Mouse (Mus musculus): ENCODE measurements at regions not wholly inside any gene's neighbourhood (a gene's known extent, or its start where the extent isn't known, plus 50 kb on each side); places are given as distances from the start of the nearest gene placed in this dataset.

- Histone ChIP-seq H3K4me1 (no peaks in the 10 kb centered on the region), H3K9me3 (no peaks in the 10 kb centered on the region), H3K27ac (no peak overlapping the region), H3K9ac (no peak overlapping the region), H3K27me3 (no peaks in the 10 kb centered on the region), H3K4me3 (no peak overlapping the region), H3K4me2 (no peak overlapping the region), H3K36me3 (no peaks in the 10 kb centered on the region)
- 55% methylated on average over 1 of the region's 1 CpGs for WGBS
- no peak for ATAC-seq (ENCODE audit: insufficient number of reproducible peaks, low FRiP score, low TSS enrichment, low read depth)
These were observed 790.5 kb downstream of the Diaph3 start for GRCm38 (mm10) chr14:86350526-86350925.

GRCm38 (mm10) chr14:86339007-86339406, 802.0 kb downstream of the Diaph3 start:
- WGBS: 72% methylated on average over 6 of the region's 6 CpGs
- ATAC-seq (ENCODE audit: insufficient number of reproducible peaks, low FRiP score, low TSS enrichment, low read depth): no peak
- H3K27me3 ChIP-seq: no peaks in the 10 kb centered on the region
- H3K36me3 ChIP-seq: no peaks in the 10 kb centered on the region
- H3K4me3 ChIP-seq: no peak overlapping the region
- H3K9me3 ChIP-seq: no peaks in the 10 kb centered on the region
- no peaks in the 10 kb centered on the region for H3K4me1 ChIP-seq
- H3K4me2 ChIP-seq: no peak overlapping the region
- no peak overlapping the region for H3K27ac ChIP-seq
- no peak overlapping the region for H3K9ac ChIP-seq

DNA sequence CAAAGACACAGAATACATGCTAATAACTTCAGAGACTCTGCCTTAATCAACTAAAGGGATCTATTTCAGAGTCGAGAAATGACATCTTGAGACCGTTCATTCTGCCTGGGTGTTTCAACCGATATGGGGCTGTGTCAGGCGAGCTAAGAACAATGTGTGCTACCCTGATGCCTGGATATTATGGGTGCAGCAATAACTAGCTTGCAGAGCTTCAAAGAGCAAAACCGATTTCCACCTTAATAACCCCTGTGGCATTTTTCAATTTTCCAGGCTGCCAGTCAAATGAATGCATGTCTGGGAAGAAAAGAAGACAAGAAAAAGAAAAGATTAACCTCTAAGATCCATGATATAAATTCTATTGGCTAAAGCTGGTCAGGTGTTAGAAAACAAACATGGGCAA, 804.0 kb downstream of the Diaph3 start:
- Histone ChIP-seq H3K4me1 (no peaks in the 10 kb centered on the region), H3K4me3 (no peak overlapping the region), H3K9ac (no peak overlapping the region), H3K27ac (no peak overlapping the region), H3K27me3 (no peaks in the 10 kb centered on the region), H3K36me3 (no peaks in the 10 kb centered on the region), H3K9me3 (no peaks in the 10 kb centered on the region), H3K4me2 (no peak overlapping the region)
- WGBS: 64% methylated on average over 5 of the region's 5 CpGs
- ATAC-seq (ENCODE audit: insufficient number of reproducible peaks, low FRiP score, low TSS enrichment, low read depth): no peak

GRCm38 (mm10) chr14:86335284-86335683, 805.8 kb downstream of the Diaph3 start:
- 79% methylated on average over 2 of the region's 2 CpGs for WGBS
- Histone ChIP-seq H3K9ac (no peak overlapping the region), H3K4me3 (no peak overlapping the region), H3K27ac (no peak overlapping the region), H3K4me1 (no peaks in the 10 kb centered on the region), H3K4me2 (no peak overlapping the region), H3K9me3 (no peaks in the 10 kb centered on the region), H3K27me3 (no peaks in the 10 kb centered on the region), H3K36me3 (no peaks in the 10 kb centered on the region)
- no peak for ATAC-seq (ENCODE audit: insufficient number of reproducible peaks, low FRiP score, low TSS enrichment, low read depth)

GRCm38 (mm10) chr14:86329176-86329575, 811.9 kb downstream of the Diaph3 start:
- Histone ChIP-seq H3K27ac (no peak overlapping the region), H3K4me1 (no peaks in the 10 kb centered on the region), H3K4me2 (no peak overlapping the region), H3K4me3 (no peak overlapping the region), H3K27me3 (no peaks in the 10 kb centered on the region), H3K9me3 (no peaks in the 10 kb centered on the region), H3K36me3 (no peaks in the 10 kb centered on the region), H3K9ac (no peak overlapping the region)
- WGBS: 51% methylated on average over 3 of the region's 3 CpGs
- no peak for ATAC-seq (ENCODE audit: insufficient number of reproducible peaks, low FRiP score, low TSS enrichment, low read depth)

- Histone ChIP-seq H3K4me3 (no peak overlapping the region), H3K9ac (no peak overlapping the region), H3K4me1 (no peaks in the 10 kb centered on the region), H3K4me2 (no peak overlapping the region), H3K9me3 (no peaks in the 10 kb centered on the region), H3K36me3 (no peaks in the 10 kb centered on the region), H3K27ac (no peak overlapping the region), H3K27me3 (no peaks in the 10 kb centered on the region)
- WGBS: 72% methylated on average over 9 of the region's 9 CpGs
- ATAC-seq (ENCODE audit: insufficient number of reproducible peaks, low FRiP score, low TSS enrichment, low read depth): no peak
These were observed 813.4 kb downstream of the Diaph3 start for GRCm38 (mm10) chr14:86327646-86328045.

DNA sequence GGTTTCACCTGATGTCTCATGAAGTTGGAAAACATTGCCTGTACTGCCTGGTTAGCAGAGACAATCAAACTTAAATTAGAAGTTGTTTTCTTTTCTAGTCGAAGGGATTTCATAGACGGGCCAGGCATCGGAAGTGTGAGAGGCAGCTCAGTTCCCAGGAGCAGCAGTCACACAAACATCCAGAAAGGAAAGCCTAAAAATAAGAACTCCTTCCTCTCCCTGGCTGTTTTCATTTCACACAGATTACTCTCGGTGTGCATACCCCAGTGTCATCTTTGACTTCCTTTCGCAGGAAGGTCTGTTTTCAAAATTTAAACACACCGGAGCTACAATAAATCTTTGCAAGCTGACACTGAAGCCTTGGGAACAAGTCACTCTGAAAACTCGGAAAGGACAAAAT, 818.7 kb downstream of the Diaph3 start:
- Histone ChIP-seq H3K27ac (no peak overlapping the region), H3K36me3 (no peaks in the 10 kb centered on the region), H3K4me2 (no peak overlapping the region), H3K27me3 (no peaks in the 10 kb centered on the region), H3K9ac (no peak overlapping the region), H3K4me1 (no peaks in the 10 kb centered on the region), H3K9me3 (no peaks in the 10 kb centered on the region), H3K4me3 (no peak overlapping the region)
- 33% methylated on average over 7 of the region's 7 CpGs for WGBS
- no peak for ATAC-seq (ENCODE audit: insufficient number of reproducible peaks, low FRiP score, low TSS enrichment, low read depth)

DNA sequence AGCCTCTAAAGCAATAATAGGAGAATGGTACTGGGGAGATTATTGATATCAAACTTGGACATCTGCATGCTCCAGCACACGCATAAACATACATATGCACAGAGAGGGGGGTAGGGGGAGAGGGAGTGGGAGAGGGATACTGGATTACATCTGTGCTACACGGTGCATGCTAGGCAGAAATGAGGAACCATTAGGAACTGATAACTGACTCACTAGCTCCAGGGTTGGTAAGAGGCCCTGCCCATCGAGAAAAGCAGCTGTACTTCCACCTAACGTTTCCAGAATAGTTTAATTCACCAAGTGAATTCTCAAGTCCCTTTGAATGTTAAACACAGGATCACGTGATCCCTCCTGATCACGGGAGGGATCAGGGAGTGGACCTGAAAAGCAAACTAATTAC, 825.1 kb downstream of the Diaph3 start:
- Histone ChIP-seq H3K9me3 (no peaks in the 10 kb centered on the region), H3K4me1 (no peaks in the 10 kb centered on the region), H3K9ac (no peak overlapping the region), H3K4me2 (no peak overlapping the region), H3K36me3 (no peaks in the 10 kb centered on the region), H3K27me3 (no peaks in the 10 kb centered on the region), H3K4me3 (no peak overlapping the region), H3K27ac (no peak overlapping the region)
- ATAC-seq (ENCODE audit: insufficient number of reproducible peaks, low FRiP score, low TSS enrichment, low read depth): no peak
- WGBS: 75% methylated on average over 6 of the region's 6 CpGs

- no peaks in the 10 kb centered on the region for H3K36me3 ChIP-seq
- H3K27ac ChIP-seq: no peak overlapping the region
- no peak overlapping the region for H3K4me2 ChIP-seq
- WGBS: 72% methylated on average over 7 of the region's 7 CpGs
- ATAC-seq (ENCODE audit: insufficient number of reproducible peaks, low FRiP score, low TSS enrichment, low read depth): no peak
- no peaks in the 10 kb centered on the region for H3K27me3 ChIP-seq
- no peak overlapping the region for H3K9ac ChIP-seq
- no peaks in the 10 kb centered on the region for H3K9me3 ChIP-seq
- no peak overlapping the region for H3K4me3 ChIP-seq
- no peaks in the 10 kb centered on the region for H3K4me1 ChIP-seq
These were observed 832.0 kb downstream of the Diaph3 start for GRCm38 (mm10) chr14:86308949-86309543.

- no peak overlapping the region for H3K27ac ChIP-seq
- no peak overlapping the region for H3K9ac ChIP-seq
- no peaks in the 10 kb centered on the region for H3K4me1 ChIP-seq
- no peak for ATAC-seq (ENCODE audit: insufficient number of reproducible peaks, low FRiP score, low TSS enrichment, low read depth)
- H3K27me3 ChIP-seq: no peaks in the 10 kb centered on the region
- no peak overlapping the region for H3K4me2 ChIP-seq
- WGBS: 36% methylated on average over 2 of the region's 2 CpGs
- no peaks in the 10 kb centered on the region for H3K36me3 ChIP-seq
- no peak overlapping the region for H3K4me3 ChIP-seq
- H3K9me3 ChIP-seq: no peaks in the 10 kb centered on the region
These were observed 833.2 kb downstream of the Diaph3 start for GRCm38 (mm10) chr14:86307806-86308205.

GRCm38 (mm10) chr14:86301666-86302065, 839.4 kb downstream of the Diaph3 start:
- WGBS: 73% methylated on average over 5 of the region's 5 CpGs
- no peaks in the 10 kb centered on the region for H3K27me3 ChIP-seq
- no peak overlapping the region for H3K9ac ChIP-seq

DNA sequence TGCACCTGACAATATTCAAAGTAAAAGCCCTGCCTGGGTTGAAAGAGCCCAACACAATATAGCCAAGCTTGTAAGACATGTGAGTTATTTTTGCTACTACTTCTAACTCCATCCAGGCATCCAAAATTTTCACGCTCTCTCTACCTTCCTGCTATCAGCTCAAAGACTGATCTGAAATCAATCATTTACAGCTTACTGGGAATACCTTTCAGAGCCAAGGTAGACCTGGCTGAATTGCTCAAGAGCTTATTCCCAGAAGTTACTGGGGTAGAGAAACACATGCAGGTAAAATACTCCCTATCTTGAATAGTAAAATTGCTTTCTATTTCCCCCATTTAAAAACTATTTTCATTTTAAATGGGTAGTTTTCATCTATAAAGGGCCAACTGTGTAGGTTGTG, 840.2 kb downstream of the Diaph3 start:
- H3K4me3 ChIP-seq: no peak overlapping the region
- no peaks in the 10 kb centered on the region for H3K36me3 ChIP-seq
- ATAC-seq (ENCODE audit: insufficient number of reproducible peaks, low FRiP score, low TSS enrichment, low read depth): no peak
- no peaks in the 10 kb centered on the region for H3K27me3 ChIP-seq
- H3K9me3 ChIP-seq: no peaks in the 10 kb centered on the region
- H3K4me1 ChIP-seq: no peaks in the 10 kb centered on the region
- no peak overlapping the region for H3K27ac ChIP-seq
- 78% methylated on average over 1 of the region's 1 CpGs for WGBS
- H3K4me2 ChIP-seq: no peak overlapping the region
- H3K9ac ChIP-seq: no peak overlapping the region

More at GRCm38 (mm10) chr14:86301666-86302065, 839.4 kb downstream of the Diaph3 start:
- H3K4me1 ChIP-seq: no peaks in the 10 kb centered on the region
- no peaks in the 10 kb centered on the region for H3K36me3 ChIP-seq
- H3K27ac ChIP-seq: no peak overlapping the region
- H3K4me3 ChIP-seq: no peak overlapping the region
- no peak overlapping the region for H3K4me2 ChIP-seq
- no peak for ATAC-seq (ENCODE audit: insufficient number of reproducible peaks, low FRiP score, low TSS enrichment, low read depth)
- H3K9me3 ChIP-seq: no peaks in the 10 kb centered on the region

DNA sequence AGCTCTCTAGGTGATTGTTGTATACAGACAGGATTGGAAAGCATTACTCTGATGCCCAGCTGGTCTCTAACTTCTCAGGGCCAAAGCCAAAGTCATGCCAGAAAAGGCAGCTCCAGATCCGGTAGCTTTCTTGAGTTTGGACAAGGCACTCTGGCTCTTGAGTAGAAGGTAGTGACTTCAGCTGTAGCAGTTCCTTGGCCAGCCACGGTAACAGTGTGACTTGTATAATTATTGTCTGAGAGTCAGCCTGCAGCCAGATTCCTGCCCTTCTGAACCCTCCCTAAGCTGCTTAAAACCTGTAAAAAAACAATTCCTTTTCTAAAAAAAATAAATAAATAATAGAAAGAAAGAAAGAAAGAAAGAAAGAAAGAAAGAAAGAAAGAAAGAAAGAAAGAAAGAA, 843.0 kb downstream of the Diaph3 start:
- H3K4me2 ChIP-seq: no peak overlapping the region

More for the DNA sequence above, 843.0 kb downstream of the Diaph3 start:
- no peak for ATAC-seq (ENCODE audit: insufficient number of reproducible peaks, low FRiP score, low TSS enrichment, low read depth)
- no peaks in the 10 kb centered on the region for H3K9me3 ChIP-seq
- H3K36me3 ChIP-seq: no peaks in the 10 kb centered on the region
- H3K4me1 ChIP-seq: no peaks in the 10 kb centered on the region
- H3K9ac ChIP-seq: no peak overlapping the region
- WGBS: 43% methylated on average over 2 of the region's 2 CpGs
- no peaks in the 10 kb centered on the region for H3K27me3 ChIP-seq
- H3K27ac ChIP-seq: no peak overlapping the region
- H3K4me3 ChIP-seq: no peak overlapping the region

Data from limb, embryonic 15.5 days (tissue).